Mouse (Mus musculus): ENCODE measurements at regions not wholly inside any gene's neighbourhood (a gene's known extent, or its start where the extent isn't known, plus 50 kb on each side); places are given as distances from the start of the nearest gene placed in this dataset.

- no peak for ATAC-seq (ENCODE audit: insufficient number of reproducible peaks, low FRiP score, low TSS enrichment, low read depth)
- no peak overlapping the region for H3K4me2 ChIP-seq (ENCODE audit: low read depth, severe bottlenecking)
- no peak overlapping the region for H3K4me3 ChIP-seq (ENCODE audit: low read depth, low read length)
- no peak for DNase-seq (ENCODE audit: low spot score)
- H3K27ac ChIP-seq (replicated peaks; ENCODE audit: low read depth, low read length) = no peak overlapping the region
- H3K36me3 ChIP-seq (ENCODE audit: control insufficient read depth, insufficient read depth, low read length) = no peaks in the 10 kb centered on the region
- no peaks in the 10 kb centered on the region for H3K9me3 ChIP-seq (ENCODE audit: control insufficient read depth, low read length)
- 0 out of 2 replicates have a peak, but pooled peaks cover 2% of the 10 kb centered on the region for H3K4me1 ChIP-seq (ENCODE audit: control insufficient read depth, insufficient read depth, low read length)
- H3K27me3 ChIP-seq (ENCODE audit: control insufficient read depth, insufficient read depth, low read length) = peaks cover 5% of the 10 kb centered on the region; the same call in 1 of the 2 replicates
- H3K9ac ChIP-seq (ENCODE audit: low read length) = no peak overlapping the region
- 90% methylated on average over 13 of the region's 13 CpGs for WGBS
Observed at GRCm38 (mm10) chr9:61092834-61093479, 279.2 kb upstream of the Tle3 start.

- H3K4me1 ChIP-seq (ENCODE audit: control insufficient read depth, insufficient read depth, low read length) = no peaks in the 10 kb centered on the region
- ATAC-seq (ENCODE audit: insufficient number of reproducible peaks, low FRiP score, low TSS enrichment, low read depth) (no peak), DNase-seq (ENCODE audit: low spot score) (no peak)
- no peak overlapping the region for H3K4me3 ChIP-seq (ENCODE audit: low read depth, low read length)
- WGBS = 87% methylated on average over 2 of the region's 2 CpGs
- H3K27ac ChIP-seq (replicated peaks; ENCODE audit: low read depth, low read length) = no peak overlapping the region
- no peak overlapping the region for H3K9ac ChIP-seq (ENCODE audit: low read length)
- no peaks in the 10 kb centered on the region for H3K27me3 ChIP-seq (ENCODE audit: control insufficient read depth, insufficient read depth, low read length)
- H3K4me2 ChIP-seq (ENCODE audit: low read depth, severe bottlenecking) = no peak overlapping the region
- no peaks in the 10 kb centered on the region for H3K9me3 ChIP-seq (ENCODE audit: control insufficient read depth, low read length)
- no peaks in the 10 kb centered on the region for H3K36me3 ChIP-seq (ENCODE audit: control insufficient read depth, insufficient read depth, low read length)
Observed at GRCm38 (mm10) chr9:61095069-61095775, 276.9 kb upstream of the Tle3 start.

GRCm38 (mm10) chr9:61101741-61102450 is 270.3 kb upstream of the Tle3 start:
- H3K4me1 ChIP-seq (ENCODE audit: control insufficient read depth, insufficient read depth, low read length) = no peaks in the 10 kb centered on the region; the same call in 1 of the 2 replicates
- H3K36me3 ChIP-seq (ENCODE audit: control insufficient read depth, insufficient read depth, low read length) = no peaks in the 10 kb centered on the region
- no peaks in the 10 kb centered on the region for H3K27me3 ChIP-seq (ENCODE audit: control insufficient read depth, insufficient read depth, low read length)
- DNase-seq (ENCODE audit: low spot score) (no peak), ATAC-seq (ENCODE audit: insufficient number of reproducible peaks, low FRiP score, low TSS enrichment, low read depth) (no peak)
- no peak overlapping the region for H3K27ac ChIP-seq (replicated peaks; ENCODE audit: low read depth, low read length)
- no peaks in the 10 kb centered on the region for H3K9me3 ChIP-seq (ENCODE audit: control insufficient read depth, low read length)
- H3K4me2 ChIP-seq (ENCODE audit: low read depth, severe bottlenecking) = no peak overlapping the region; the same call in 1 of the 2 replicates
- 57% methylated on average over 7 of the region's 7 CpGs for WGBS
- H3K4me3 ChIP-seq (ENCODE audit: low read depth, low read length) = no peak overlapping the region
- H3K9ac ChIP-seq (ENCODE audit: low read length) = no peak overlapping the region

- Histone ChIP-seq H3K9ac (ENCODE audit: low read length) (no peak overlapping the region), H3K4me3 (ENCODE audit: low read depth, low read length) (no peak overlapping the region), H3K4me1 (ENCODE audit: control insufficient read depth, insufficient read depth, low read length) (no peaks in the 10 kb centered on the region; the same call in 1 of the 2 replicates), H3K4me2 (ENCODE audit: low read depth, severe bottlenecking) (peak overlapping the region; percentile 22; the same call in 1 of the 2 replicates), H3K27ac (replicated peaks; ENCODE audit: low read depth, low read length) (no peak overlapping the region), H3K36me3 (ENCODE audit: control insufficient read depth, insufficient read depth, low read length) (no peaks in the 10 kb centered on the region), H3K27me3 (ENCODE audit: control insufficient read depth, insufficient read depth, low read length) (no peaks in the 10 kb centered on the region), H3K9me3 (ENCODE audit: control insufficient read depth, low read length) (no peaks in the 10 kb centered on the region)
- DNase-seq (ENCODE audit: low spot score) (peak; percentile 53), ATAC-seq (ENCODE audit: insufficient number of reproducible peaks, low FRiP score, low TSS enrichment, low read depth) (no peak)
- 41% methylated on average over 24 of the region's 24 CpGs for WGBS
Observed at GRCm38 (mm10) chr9:61102451-61103358, 269.5 kb upstream of the Tle3 start.

GRCm38 (mm10) chr9:61105550-61106280 is 266.5 kb upstream of the Tle3 start:
- DNase-seq (ENCODE audit: low spot score) (no peak), ATAC-seq (ENCODE audit: insufficient number of reproducible peaks, low FRiP score, low TSS enrichment, low read depth) (no peak)
- no peaks in the 10 kb centered on the region for H3K9me3 ChIP-seq (ENCODE audit: control insufficient read depth, low read length)
- no peak overlapping the region for H3K4me3 ChIP-seq (ENCODE audit: low read depth, low read length)
- no peaks in the 10 kb centered on the region for H3K36me3 ChIP-seq (ENCODE audit: control insufficient read depth, insufficient read depth, low read length)
- no peak overlapping the region for H3K9ac ChIP-seq (ENCODE audit: low read length)
- H3K4me2 ChIP-seq (ENCODE audit: low read depth, severe bottlenecking) = no peak overlapping the region
- no peak overlapping the region for H3K27ac ChIP-seq (replicated peaks; ENCODE audit: low read depth, low read length)
- no peaks in the 10 kb centered on the region for H3K27me3 ChIP-seq (ENCODE audit: control insufficient read depth, insufficient read depth, low read length)
- no peaks in the 10 kb centered on the region; the same call in 1 of the 2 replicates for H3K4me1 ChIP-seq (ENCODE audit: control insufficient read depth, insufficient read depth, low read length)
- WGBS = 77% methylated on average over 15 of the region's 15 CpGs

GRCm38 (mm10) chr9:61109519-61110285 is 262.5 kb upstream of the Tle3 start:
- 85% methylated on average over 5 of the region's 5 CpGs for WGBS
- H3K36me3 ChIP-seq (ENCODE audit: control insufficient read depth, insufficient read depth, low read length) = no peaks in the 10 kb centered on the region
- no peak overlapping the region for H3K9ac ChIP-seq (ENCODE audit: low read length)
- DNase-seq (ENCODE audit: low spot score) (no peak), ATAC-seq (ENCODE audit: insufficient number of reproducible peaks, low FRiP score, low TSS enrichment, low read depth) (no peak)
- no peak overlapping the region for H3K27ac ChIP-seq (replicated peaks; ENCODE audit: low read depth, low read length)
- H3K4me3 ChIP-seq (ENCODE audit: low read depth, low read length) = no peak overlapping the region
- H3K27me3 ChIP-seq (ENCODE audit: control insufficient read depth, insufficient read depth, low read length) = no peaks in the 10 kb centered on the region
- no peaks in the 10 kb centered on the region for H3K9me3 ChIP-seq (ENCODE audit: control insufficient read depth, low read length)
- peaks cover 3% of the 10 kb centered on the region; the same call in 1 of the 2 replicates for H3K4me1 ChIP-seq (ENCODE audit: control insufficient read depth, insufficient read depth, low read length)
- H3K4me2 ChIP-seq (ENCODE audit: low read depth, severe bottlenecking) = no peak overlapping the region

GRCm38 (mm10) chr9:61111206-61111605 is 261.0 kb upstream of the Tle3 start:
- Histone ChIP-seq H3K4me2 (ENCODE audit: low read depth, severe bottlenecking) (no peak overlapping the region), H3K36me3 (ENCODE audit: control insufficient read depth, insufficient read depth, low read length) (no peaks in the 10 kb centered on the region), H3K9ac (ENCODE audit: low read length) (no peak overlapping the region), H3K4me1 (ENCODE audit: control insufficient read depth, insufficient read depth, low read length) (peaks cover 8% of the 10 kb centered on the region; the same call in 1 of the 2 replicates), H3K4me3 (ENCODE audit: low read depth, low read length) (no peak overlapping the region), H3K9me3 (ENCODE audit: control insufficient read depth, low read length) (no peaks in the 10 kb centered on the region), H3K27ac (replicated peaks; ENCODE audit: low read depth, low read length) (no peak overlapping the region), H3K27me3 (ENCODE audit: control insufficient read depth, insufficient read depth, low read length) (no peaks in the 10 kb centered on the region)
- DNase-seq (ENCODE audit: low spot score) (no peak), ATAC-seq (ENCODE audit: insufficient number of reproducible peaks, low FRiP score, low TSS enrichment, low read depth) (no peak)
- 50% methylated on average over 7 of the region's 7 CpGs for WGBS
